Mouse (Mus musculus): ENCODE results near the gene Bank1.

- TF ChIP-seq FLI1 (IDR thresholded peaks at IDR 0.05; ENCODE audit: low read length) = no peak
- no peak for TF ChIP-seq GATA1 (IDR thresholded peaks at IDR 0.05; ENCODE audit: borderline replicate concordance, low read length)
Measured at GRCm38 (mm10) chr3:136165167-136166032, 160.5 kb downstream of the Bank1 start.
